In the genomic region with DNA sequence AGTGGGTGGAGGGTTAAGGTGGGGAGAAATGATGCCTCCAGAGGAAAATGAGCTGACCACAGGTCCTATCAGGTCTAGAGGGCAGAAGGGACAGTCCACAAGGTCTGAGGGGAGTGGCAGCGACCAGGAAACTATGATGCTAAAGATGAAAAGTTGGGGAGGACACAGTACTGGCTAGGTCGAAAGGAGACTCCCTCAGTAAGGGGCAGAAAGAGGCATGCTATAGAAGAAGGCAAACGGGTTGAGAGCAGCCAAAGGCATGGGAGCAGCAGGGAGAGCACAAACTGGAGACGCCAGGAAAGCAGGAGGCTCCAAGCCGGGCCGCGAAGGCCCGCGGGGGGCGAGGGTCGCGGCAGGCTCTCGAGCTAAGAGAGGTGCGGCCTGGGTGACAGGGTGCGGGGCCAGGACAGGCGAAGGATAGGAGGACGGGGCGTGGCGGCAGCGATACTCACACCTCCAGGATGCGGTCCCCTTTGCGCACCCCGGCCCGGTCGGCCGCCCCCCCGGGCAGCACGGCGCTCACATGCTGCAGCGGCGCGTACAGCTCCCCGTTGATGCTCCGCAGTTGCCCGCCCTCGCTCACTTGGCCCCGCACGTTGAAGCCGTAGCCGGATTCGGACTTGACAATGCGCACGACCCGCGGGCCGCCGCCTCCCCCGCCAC, we compare ENCODE assay signal across 8 mouse cellular contexts. TPM values are rescaled to one million over a fixed set of nuclear protein-coding genes. Genes with fewer than 3 reads are reported as not detected.
DNase-seq lines count a peak whose midpoint lies in the region.

No protein-coding gene starts in this region.

- peak overlapping the region; percentile 96 for H3K27ac ChIP-seq in hindbrain, embryonic 10.5 days

- H3K4me3 ChIP-seq in hindbrain, embryonic 10.5 days: peak overlapping the region; percentile 94
- H3K4me3 ChIP-seq in megakaryocyte, embryonic 14.5 days (replicated peaks): peak overlapping the region; percentile 99

- no peaks in the 10 kb centered on the region for H3K36me3 ChIP-seq in hindbrain, embryonic 10.5 days
- peaks cover 8% of the 10 kb centered on the region for H3K36me3 ChIP-seq in megakaryocyte, embryonic 14.5 days (replicated peaks; ENCODE audit: low read length)

- H3K27me3 ChIP-seq in hindbrain, embryonic 10.5 days (ENCODE audit: insufficient read depth, poor library complexity, severe bottlenecking): no peaks in the 10 kb centered on the region
- no peaks in the 10 kb centered on the region for H3K27me3 ChIP-seq in megakaryocyte, embryonic 14.5 days (replicated peaks)

- H3K4me1 ChIP-seq in hindbrain, embryonic 10.5 days (replicated peaks): peaks cover 21% of the 10 kb centered on the region
- H3K4me1 ChIP-seq in megakaryocyte, embryonic 14.5 days: peaks cover 17% of the 10 kb centered on the region

- DNase-seq in adrenal gland, postnatal 25 days: peak; percentile 65
- no peak for DNase-seq in adrenal gland, adult (ENCODE audit: inconsistent age in 2 of 2, low spot score in 1 of 2)
- DNase-seq in spleen, postnatal 14 days (ENCODE audit: low spot score in 2 of 2): peak; percentile 42 to 50
- DNase-seq in spleen, adult 12 weeks (ENCODE audit: low spot score): no peak
- DNase-seq in hindbrain, embryonic 10.5 days (ENCODE audit: low spot score): no peak
- DNase-seq in urinary bladder, adult 18-20 months (ENCODE audit: low spot score in 2 of 2): no peak
- DNase-seq in ovary, postnatal 10 days (ENCODE audit: low spot score): no peak

- H3K9me3 ChIP-seq in hindbrain, embryonic 10.5 days: no peaks in the 10 kb centered on the region
- H3K9me3 ChIP-seq in megakaryocyte, embryonic 14.5 days: no peaks in the 10 kb centered on the region

- under 1% methylated on average over 48 of the region's 48 CpGs for WGBS in hindbrain, embryonic 10.5 days

RNA-seq across cellular contexts. Expression of a gene that starts 0.6 kb away (rescaled TPM):
- 38.0 and 46.1 TPM in 2 replicates for total RNA-seq in adrenal gland, postnatal 25 days (2021)
- polyA plus RNA-seq in hindbrain, embryonic 10.5 days (2016; fragmentation: Nextera tagmentation; extraction: Ambion mirVana): 43.0 and 45.5 TPM in 2 replicates
- polyA plus RNA-seq in megakaryocyte, embryonic 14.5 days (2012; ENCODE audit: insufficient read depth, low replicate concordance): 0.77 and 2.3 TPM in 2 replicates

Comparison
In these comparisons a context has a peak if more than half of its experiments do, and no peak if none do; other contexts are left out.
1. DNase-seq: peak in adrenal gland, postnatal 25 days (single experiment) and spleen, postnatal 14 days (2 of 2); none in adrenal gland, adult (0 of 2), spleen, adult 12 weeks (single experiment), hindbrain, embryonic 10.5 days (single experiment), urinary bladder, adult 18-20 months (0 of 2) and ovary, postnatal 10 days (single experiment).
2. RNA of a gene that starts 0.6 kb away (polyA plus RNA-seq): 43.0 to 45.5 TPM in hindbrain, embryonic 10.5 days; 0.77 to 2.3 TPM in megakaryocyte, embryonic 14.5 days; every median in the first group is over 10 times any median in the second.